Mouse (Mus musculus) testis, adult 2 months (tissue): Measurements from ENCODE around the gene Aldh1a1. TPM values are rescaled to one million over a fixed set of nuclear protein-coding genes. Genes with fewer than 3 reads are reported as not detected.
A peak's percentile ranks its signal among the peaks of the same experiment; 100 is the strongest.

ENCODE experiments used
- H3K27ac ChIP-seq: fragments of 200-500 bp; 2 replicates; pipeline ENCODE4 v1.5.1; 2012; ENCODE audit warnings: low read depth, low read length; ENCODE audit not compliant: control insufficient read depth, insufficient read depth
- H3K27me3 ChIP-seq: fragments of 200-500 bp; 2 replicates; pipeline ENCODE4 v1.6.1; 2012; ENCODE audit warnings: mild to moderate bottlenecking, low read length, moderate library complexity; ENCODE audit not compliant: control insufficient read depth, insufficient read depth
- H3K36me3 ChIP-seq: fragments of 200-500 bp; 2 replicates; pipeline ENCODE4 v1.6.1; 2012; ENCODE audit warnings: mild to moderate bottlenecking, low read length; ENCODE audit not compliant: control insufficient read depth, insufficient read depth
- H3K4me1 ChIP-seq: fragments of 200-500 bp; 2 replicates; pipeline ENCODE4 v1.6.1; 2012; ENCODE audit warnings: low read length; ENCODE audit not compliant: control insufficient read depth, insufficient read depth
- H3K4me3 ChIP-seq: fragments of 200-500 bp; 2 replicates; pipeline ENCODE4 v1.5.1; 2012; ENCODE audit warnings: low read depth, mild to moderate bottlenecking, low read length, moderate library complexity, mixed read lengths; ENCODE audit not compliant: control insufficient read depth
- CTCF ChIP-seq: fragments of 200-500 bp; IDR thresholded peaks from 2 replicates; pipeline ENCODE4 v1.5.1; 2012; ENCODE audit warnings: low read depth, mild to moderate bottlenecking, inconsistent platforms, low read length, moderate library complexity; ENCODE audit not compliant: control insufficient read depth, insufficient read depth, insufficient replicate concordance
- POLR2A ChIP-seq: fragments of 200-500 bp; IDR thresholded peaks from 2 replicates; pipeline ENCODE4 v1.6.1; 2012; ENCODE audit warnings: low read depth, mild to moderate bottlenecking, inconsistent platforms, low read length, moderate library complexity; ENCODE audit not compliant: control insufficient read depth
- polyA plus RNA-seq: library from polyadenylated mRNA; depleted of rRNA; stranded (reverse); fragments of >200 nt; gene quantifications from 2 replicates; pipeline ENCODE4 v1.2.3, GENCODE M21; 2012

The Aldh1a1 gene
- polyA plus RNA-seq, 1 experiment = 95.7 TPM

DNA sequence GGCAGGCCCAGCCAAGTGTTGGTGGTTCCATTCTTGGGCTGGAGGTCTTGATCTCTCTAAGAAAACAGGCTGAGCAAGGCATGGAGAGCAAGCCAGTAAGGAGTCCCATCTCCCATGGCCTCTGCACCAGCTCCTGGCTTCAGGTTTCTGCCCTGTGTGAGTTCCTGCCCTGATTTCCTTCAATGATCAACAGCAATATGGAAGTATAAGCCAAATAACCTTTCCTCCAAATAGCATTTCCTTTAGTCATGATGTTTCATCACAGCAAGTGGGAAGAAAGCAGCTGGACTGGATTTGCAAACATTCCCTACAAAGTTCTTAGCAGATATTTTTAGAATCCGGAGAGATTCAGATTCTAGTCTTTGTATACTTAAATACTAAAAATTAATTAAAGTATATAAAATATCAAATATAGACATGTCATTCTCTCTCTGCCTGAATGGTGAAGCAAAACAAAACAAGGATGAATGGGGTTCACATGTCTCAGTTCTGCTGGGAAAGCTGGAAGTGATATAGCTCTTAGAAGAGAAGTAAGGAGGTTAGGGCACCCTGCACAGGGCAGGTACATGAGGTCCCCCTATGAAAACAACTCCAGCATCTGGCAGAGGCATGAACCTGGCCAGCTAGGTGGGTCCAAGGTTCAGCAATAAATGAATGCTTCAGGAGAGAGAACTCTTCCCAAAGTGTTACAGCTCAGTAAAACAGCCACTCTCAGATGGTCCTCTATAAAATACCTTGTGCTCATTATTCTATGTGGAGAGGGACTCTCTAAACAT is 37.6 kb downstream of the Aldh1a1 start:
- Histone ChIP-seq H3K4me3 (no peak overlapping the region), H3K36me3 (no peaks in the 10 kb centered on the region), H3K27ac (peak overlapping the region; percentile 81), H3K4me1 (peaks cover 3% of the 10 kb centered on the region; the same call in 1 of the 2 replicates), H3K27me3 (no peaks in the 10 kb centered on the region)
- TF ChIP-seq CTCF (no peak), POLR2A (no peak)

DNA sequence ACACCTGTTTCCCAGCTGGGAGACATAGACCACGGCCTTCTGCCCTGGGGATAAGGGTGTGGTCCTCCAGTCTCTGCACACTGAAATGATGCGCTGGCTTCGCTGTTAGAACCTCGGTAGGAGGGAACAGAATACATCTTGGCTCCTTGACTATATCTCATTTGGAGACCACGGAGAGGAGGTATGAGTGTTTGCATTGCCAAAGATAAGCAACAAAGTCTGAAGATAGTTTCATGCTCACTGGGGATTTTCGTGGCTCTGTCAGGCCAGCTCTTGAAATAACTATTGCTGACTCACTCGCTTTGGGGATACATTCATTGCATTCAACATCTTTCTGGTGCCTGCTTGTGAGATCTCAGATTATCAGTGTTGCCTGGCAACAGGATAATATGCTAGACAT is 44.0 kb downstream of the Aldh1a1 start:
- Histone ChIP-seq H3K27me3 (no peaks in the 10 kb centered on the region), H3K4me3 (no peak overlapping the region), H3K36me3 (no peaks in the 10 kb centered on the region), H3K4me1 (no peaks in the 10 kb centered on the region), H3K27ac (no peak overlapping the region)
- no peak for TF ChIP-seq CTCF
- TF ChIP-seq POLR2A = no peak

- no peak for TF ChIP-seq CTCF
- no peak for TF ChIP-seq POLR2A
- Histone ChIP-seq H3K4me3 (no peak overlapping the region), H3K27ac (no peak overlapping the region), H3K36me3 (no peaks in the 10 kb centered on the region), H3K4me1 (no peaks in the 10 kb centered on the region), H3K27me3 (no peaks in the 10 kb centered on the region)
Observed at GRCm38 (mm10) chr19:20541044-20541443, 48.5 kb downstream of the Aldh1a1 start.

GRCm38 (mm10) chr19:20541924-20542323 is 49.4 kb downstream of the Aldh1a1 start:
- TF ChIP-seq CTCF = no peak
- no peak for TF ChIP-seq POLR2A
- Histone ChIP-seq H3K4me1 (no peaks in the 10 kb centered on the region), H3K27ac (no peak overlapping the region), H3K36me3 (no peaks in the 10 kb centered on the region), H3K4me3 (no peak overlapping the region), H3K27me3 (no peaks in the 10 kb centered on the region)

DNA sequence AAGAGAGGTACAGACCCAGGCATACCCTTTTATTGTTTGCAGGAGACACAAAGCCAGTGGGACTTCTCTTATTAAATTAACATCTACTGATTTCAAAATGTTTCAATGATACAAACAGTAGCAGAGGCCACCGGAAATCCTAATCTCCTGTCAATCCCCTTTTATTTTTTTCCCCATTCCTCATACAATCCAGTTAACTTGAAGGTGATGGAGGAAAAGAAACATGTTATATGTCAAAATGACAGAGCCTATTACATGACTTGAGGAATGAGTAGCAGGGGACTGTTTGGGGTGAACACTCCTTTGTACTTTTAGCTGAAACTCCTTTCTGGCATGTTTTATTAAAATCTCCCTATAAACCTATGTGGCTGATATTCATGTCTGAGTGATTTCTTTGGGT is 51.3 kb downstream of the Aldh1a1 start:
- H3K4me1 ChIP-seq = no peaks in the 10 kb centered on the region
- no peaks in the 10 kb centered on the region for H3K36me3 ChIP-seq
- no peak overlapping the region for H3K27ac ChIP-seq
- no peaks in the 10 kb centered on the region for H3K27me3 ChIP-seq
- H3K4me3 ChIP-seq = no peak overlapping the region
- TF ChIP-seq CTCF (no peak), POLR2A (no peak)

GRCm38 (mm10) chr19:20544941-20545340 is 52.4 kb downstream of the Aldh1a1 start:
- no peaks in the 10 kb centered on the region for H3K27me3 ChIP-seq
- H3K36me3 ChIP-seq = no peaks in the 10 kb centered on the region
- H3K27ac ChIP-seq = no peak overlapping the region
- H3K4me1 ChIP-seq = no peaks in the 10 kb centered on the region
- TF ChIP-seq CTCF (no peak), POLR2A (no peak)
- no peak overlapping the region for H3K4me3 ChIP-seq

DNA sequence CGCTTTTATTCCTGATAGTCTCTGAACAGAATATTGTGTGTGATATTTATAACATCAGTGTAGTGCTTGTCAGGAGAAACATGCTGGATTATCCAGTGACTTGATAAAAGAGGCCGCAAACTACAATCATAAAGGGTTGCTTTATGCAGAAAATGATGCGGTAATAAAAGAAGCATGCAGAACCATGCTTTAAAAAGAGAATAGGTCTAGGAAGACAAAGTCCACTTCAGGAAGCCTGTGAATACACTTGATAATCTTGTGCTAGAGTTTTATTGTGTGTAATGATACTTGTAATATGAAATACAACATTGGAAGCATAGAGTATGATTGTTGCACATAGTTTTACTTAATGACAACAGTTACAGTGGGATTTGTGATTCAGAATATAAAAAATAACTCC is 54.5 kb downstream of the Aldh1a1 start:
- Histone ChIP-seq H3K36me3 (no peaks in the 10 kb centered on the region), H3K27ac (no peak overlapping the region), H3K4me3 (no peak overlapping the region), H3K27me3 (no peaks in the 10 kb centered on the region), H3K4me1 (no peaks in the 10 kb centered on the region)
- no peak for TF ChIP-seq CTCF
